Mouse (Mus musculus): Measurements from ENCODE around the gene Ttc30a2. TPM values are rescaled to one million over a fixed set of nuclear protein-coding genes. Genes with fewer than 3 reads are reported as not detected.

Gene Ttc30a2
- polyA plus RNA-seq, 1 experiment = not detected

- no peak overlapping the region for H3K4me3 ChIP-seq (ENCODE audit: insufficient read depth, low read length)
- no peak overlapping the region for H3K27ac ChIP-seq (ENCODE audit: insufficient read depth, low read depth, low read length)
- H3K4me1 ChIP-seq (ENCODE audit: control insufficient read depth, insufficient read depth, low read length) = peaks cover 3% of the 10 kb centered on the region; the same call in 1 of the 2 replicates
- TF ChIP-seq CTCF (IDR thresholded peaks at IDR 0.05; ENCODE audit: low read depth, low read length) (no peak), POLR2A (IDR thresholded peaks at IDR 0.05; ENCODE audit: borderline replicate concordance, low read depth, low read length) (no peak)
Observed at GRCm38 (mm10) chr2:75933541-75933940, 44.4 kb downstream of the Ttc30a2 start.

- Histone ChIP-seq H3K27ac (ENCODE audit: insufficient read depth, low read depth, low read length) (no peak overlapping the region), H3K4me3 (ENCODE audit: insufficient read depth, low read length) (no peak overlapping the region), H3K4me1 (ENCODE audit: control insufficient read depth, insufficient read depth, low read length) (no peaks in the 10 kb centered on the region)
- TF ChIP-seq POLR2A (IDR thresholded peaks at IDR 0.05; ENCODE audit: borderline replicate concordance, low read depth, low read length) (no peak), CTCF (IDR thresholded peaks at IDR 0.05; ENCODE audit: low read depth, low read length) (no peak)
Observed at GRCm38 (mm10) chr2:75930941-75931340, 47.0 kb downstream of the Ttc30a2 start.

GRCm38 (mm10) chr2:75929786-75930444 lies 48.1 kb downstream of the Ttc30a2 start:
- no peak for TF ChIP-seq CTCF (IDR thresholded peaks at IDR 0.05; ENCODE audit: low read depth, low read length)
- no peak for TF ChIP-seq POLR2A (IDR thresholded peaks at IDR 0.05; ENCODE audit: borderline replicate concordance, low read depth, low read length)
- Histone ChIP-seq H3K27ac (ENCODE audit: insufficient read depth, low read depth, low read length) (no peak overlapping the region), H3K4me1 (ENCODE audit: control insufficient read depth, insufficient read depth, low read length) (no peaks in the 10 kb centered on the region), H3K4me3 (ENCODE audit: insufficient read depth, low read length) (no peak overlapping the region)

GRCm38 (mm10) chr2:75929141-75929540 lies 48.8 kb downstream of the Ttc30a2 start:
- H3K27ac ChIP-seq (ENCODE audit: insufficient read depth, low read depth, low read length) = no peak overlapping the region
- H3K4me1 ChIP-seq (ENCODE audit: control insufficient read depth, insufficient read depth, low read length) = no peaks in the 10 kb centered on the region
- TF ChIP-seq CTCF (IDR thresholded peaks at IDR 0.05; ENCODE audit: low read depth, low read length) (no peak), POLR2A (IDR thresholded peaks at IDR 0.05; ENCODE audit: borderline replicate concordance, low read depth, low read length) (no peak)
- H3K4me3 ChIP-seq (ENCODE audit: insufficient read depth, low read length) = no peak overlapping the region

- H3K27ac ChIP-seq (ENCODE audit: insufficient read depth, low read depth, low read length) = no peak overlapping the region
Observed at GRCm38 (mm10) chr2:75928011-75928410, 50.0 kb downstream of the Ttc30a2 start.

GRCm38 (mm10) chr2:75926061-75926460 lies 51.9 kb downstream of the Ttc30a2 start:
- no peak overlapping the region for H3K4me3 ChIP-seq (ENCODE audit: insufficient read depth, low read length)
- TF ChIP-seq CTCF (IDR thresholded peaks at IDR 0.05; ENCODE audit: low read depth, low read length) (no peak), POLR2A (IDR thresholded peaks at IDR 0.05; ENCODE audit: borderline replicate concordance, low read depth, low read length) (no peak)
- H3K27ac ChIP-seq (ENCODE audit: insufficient read depth, low read depth, low read length) = no peak overlapping the region
- peaks cover 9% of the 10 kb centered on the region for H3K4me1 ChIP-seq (ENCODE audit: control insufficient read depth, insufficient read depth, low read length)

More at GRCm38 (mm10) chr2:75928011-75928410, 50.0 kb downstream of the Ttc30a2 start:
- Histone ChIP-seq H3K4me1 (ENCODE audit: control insufficient read depth, insufficient read depth, low read length) (peaks cover 6% of the 10 kb centered on the region), H3K4me3 (ENCODE audit: insufficient read depth, low read length) (no peak overlapping the region)
- TF ChIP-seq POLR2A (IDR thresholded peaks at IDR 0.05; ENCODE audit: borderline replicate concordance, low read depth, low read length) (no peak), CTCF (IDR thresholded peaks at IDR 0.05; ENCODE audit: low read depth, low read length) (no peak)

Other genes with a start within 250 kb of the Ttc30a2 start
- 31.7 and 36.1 TPM in 2 replicates for gene Agps, start 146.0 kb downstream of the Ttc30a2 start, polyA plus RNA-seq (2012; ENCODE audit: insufficient read depth, insufficient read length, missing spikeins)
- gene Ttc30b, start 39.6 kb downstream of the Ttc30a2 start, polyA plus RNA-seq (2012; ENCODE audit: insufficient read depth, insufficient read length, missing spikeins) = 5.5 and 7.1 TPM in 2 replicates
- 1.6 and 1.9 TPM in 2 replicates for gene Ttc30a1, start 3.8 kb upstream of the Ttc30a2 start, polyA plus RNA-seq (2012; ENCODE audit: insufficient read depth, insufficient read length, missing spikeins)

All from bone marrow macrophage, adult 2 months (primary cell).